Mouse (Mus musculus) kidney, embryonic 15.5 days (tissue): ENCODE measurements around the gene Abi3. TPM values are rescaled to one million over a fixed set of nuclear protein-coding genes. Genes with fewer than 3 reads are reported as not detected.

Experiments
- ATAC-seq: fragments of 200-750 bp; cut with Nextera tagmentation; replicated peaks from 2 replicates; pipeline ENCODE4 v1.8.0; 2017; ENCODE audit warnings: moderate TSS enrichment; ENCODE audit not compliant: low FRiP score
- H3K27ac ChIP-seq: fragments of 300-500 bp; sonication (generic); 2 replicates; pipeline ENCODE4 v1.5.1; 2015; ENCODE audit warnings: mild to moderate bottlenecking, inconsistent platforms
- H3K27me3 ChIP-seq: fragments of 300-500 bp; sonication (generic); 2 replicates; pipeline ENCODE4 v1.6.1; 2015; ENCODE audit warnings: inconsistent platforms
- H3K36me3 ChIP-seq: fragments of 300-500 bp; sonication (generic); 2 replicates; pipeline ENCODE4 v1.6.1; 2015; ENCODE audit warnings: inconsistent platforms
- H3K4me1 ChIP-seq: fragments of 300-500 bp; sonication (generic); 2 replicates; pipeline ENCODE4 v1.6.1; 2015; ENCODE audit warnings: inconsistent platforms
- H3K4me2 ChIP-seq: fragments of 300-500 bp; sonication (generic); 2 replicates; pipeline ENCODE4 v1.6.1; 2015; ENCODE audit warnings: moderate library complexity, mild to moderate bottlenecking, inconsistent platforms
- H3K4me3 ChIP-seq: fragments of 300-500 bp; sonication (generic); replicated peaks from 2 replicates; pipeline ENCODE4 v1.5.1; 2015; ENCODE audit warnings: mild to moderate bottlenecking, inconsistent platforms
- H3K9ac ChIP-seq: fragments of 300-500 bp; sonication (generic); 2 replicates; pipeline ENCODE4 v1.6.1; 2015; ENCODE audit warnings: mild to moderate bottlenecking, inconsistent platforms
- H3K9me3 ChIP-seq: fragments of 300-500 bp; sonication (generic); replicated peaks from 2 replicates; pipeline ENCODE4 v1.6.1; 2016; ENCODE audit warnings: inconsistent platforms
- WGBS: fragments of 180-500 bp; shearing (Covaris S2); methylation state at CpG from one replicate; pipeline ENCODE4 v1.1.7; 2015; ENCODE audit warnings: mixed read lengths; 5-methylcytosine and 5-hydroxymethylcytosine counted together
- polyA plus RNA-seq: library from polyadenylated mRNA; unstranded; fragments of >200 nt; fragmentation: Nextera tagmentation; extraction: Ambion mirVana; gene quantifications from 2 replicates; pipeline ENCODE4 v1.2.1, GENCODE M21; 2015

The Abi3 gene
- polyA plus RNA-seq, 1 experiment from 2014 or later: 10.1 TPM

DNA sequence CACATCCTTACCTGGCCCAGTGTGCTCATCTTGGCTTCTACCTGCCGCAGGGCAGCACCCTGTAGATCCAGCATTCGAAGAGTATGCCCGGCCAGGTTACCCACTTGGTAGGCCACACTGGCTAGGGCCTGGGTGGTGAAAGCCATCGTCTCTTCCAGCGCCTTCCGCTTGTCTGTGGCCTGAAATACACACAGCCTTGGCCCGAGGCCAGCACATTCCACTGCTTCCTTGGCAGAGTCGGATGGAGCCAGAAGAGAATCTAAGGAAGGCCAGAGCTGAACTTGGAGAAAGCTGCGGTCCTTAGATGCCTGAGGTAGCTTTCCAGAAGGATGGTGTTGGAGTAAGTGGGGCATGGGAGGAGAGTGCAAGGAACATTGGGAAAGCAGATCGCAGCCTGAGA is 5.2 kb downstream of the Abi3 start, which contains the start of gene Gngt2:
Gngt2 (plus strand) TSS at position 158 of the 400 bp plus-strand sequence.
- Histone ChIP-seq H3K27ac (peak within 1 kb of the TSS; percentile 71), H3K4me3 (no peak within 1 kb of the TSS), H3K36me3 (no peaks in the 10 kb centered on the region), H3K27me3 (peaks cover 67% of the 10 kb centered on the region), H3K9me3 (no peaks in the 10 kb centered on the region), H3K4me2 (peak within 1 kb of the TSS; percentile 29; the same call in 1 of the 2 replicates), H3K9ac (no peak within 1 kb of the TSS), H3K4me1 (peaks cover 66% of the 10 kb centered on the region)
- WGBS: 56% methylated on average over 10 of the region's 10 CpGs
- ATAC-seq: no peak

- H3K4me2 ChIP-seq: 0 out of 2 replicates have a peak overlapping the region, but pooled peaks have one; percentile 29
- ATAC-seq: no peak
- H3K27ac ChIP-seq: peak overlapping the region; percentile 10; the same call in 1 of the 2 replicates
Observed at GRCm38 (mm10) chr11:95836433-95836832, 5.8 kb downstream of the Abi3 start.

GRCm38 (mm10) chr11:95835832-95836231 is 6.4 kb downstream of the Abi3 start:
- Histone ChIP-seq H3K4me2 (0 out of 2 replicates have a peak overlapping the region, but pooled peaks have one; percentile 1), H3K27ac (peak overlapping the region; percentile 10; the same call in 1 of the 2 replicates)
- ATAC-seq: no peak

More at GRCm38 (mm10) chr11:95836433-95836832, 5.8 kb downstream of the Abi3 start:
- 36% methylated on average over 6 of the region's 6 CpGs for WGBS
- H3K9me3 ChIP-seq: no peaks in the 10 kb centered on the region
- peaks cover 68% of the 10 kb centered on the region for H3K27me3 ChIP-seq
- H3K4me3 ChIP-seq: no peak overlapping the region
- H3K9ac ChIP-seq: no peak overlapping the region
- H3K36me3 ChIP-seq: no peaks in the 10 kb centered on the region
- peaks cover 64% of the 10 kb centered on the region for H3K4me1 ChIP-seq

DNA sequence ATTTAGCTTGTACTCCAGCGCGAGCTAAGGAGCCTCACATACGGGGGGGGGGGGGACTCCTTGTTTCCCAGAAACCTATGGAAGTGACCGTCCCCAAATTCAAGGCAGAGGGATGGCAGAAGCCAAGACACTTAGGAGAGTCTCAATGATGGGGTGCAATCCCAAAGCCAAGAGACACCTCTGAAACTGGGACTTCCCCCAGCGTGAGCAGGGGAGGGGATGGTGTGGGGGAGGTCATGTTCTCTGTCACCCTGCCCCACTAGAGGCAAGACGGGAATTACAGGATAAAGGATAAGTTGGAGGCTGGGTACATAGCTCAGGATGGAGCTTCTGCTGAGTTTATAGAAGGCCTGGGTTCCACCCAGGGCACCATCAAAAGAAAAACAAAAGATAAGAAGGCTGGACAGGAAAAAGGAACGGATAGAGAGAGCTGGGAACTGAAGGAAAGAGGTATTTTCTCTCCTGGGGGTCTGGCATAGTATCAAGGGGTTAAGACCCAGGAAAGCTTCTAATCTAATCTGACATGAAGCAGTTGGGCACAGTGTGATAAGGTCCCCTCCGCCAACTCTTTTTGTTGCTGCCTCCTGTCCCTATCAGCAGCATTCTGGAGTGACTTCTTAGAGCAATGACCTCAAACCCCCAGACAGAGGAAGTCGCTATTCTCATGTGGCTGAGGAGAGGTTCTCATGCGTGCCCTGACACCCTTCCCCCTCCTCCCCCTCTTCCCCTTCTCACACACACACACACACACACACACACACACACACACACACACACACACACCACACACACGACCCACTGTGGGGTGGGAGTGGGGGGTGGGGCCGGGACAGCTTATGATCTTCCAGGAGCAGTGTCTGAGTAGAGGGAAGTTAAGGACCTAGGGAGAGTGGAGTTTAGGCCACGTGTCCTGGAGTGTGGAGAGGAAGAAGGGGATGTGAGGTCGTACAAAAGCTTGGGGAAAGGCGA is 7.2 kb downstream of the Abi3 start:
- ATAC-seq: no peak
- H3K4me3 ChIP-seq: no peak overlapping the region
- H3K9ac ChIP-seq: no peak overlapping the region
- H3K4me2 ChIP-seq: peak overlapping the region; percentile 42; the same call in 1 of the 2 replicates
- no peaks in the 10 kb centered on the region for H3K36me3 ChIP-seq
- WGBS: 18% methylated on average over 15 of the region's 15 CpGs
- no peaks in the 10 kb centered on the region for H3K9me3 ChIP-seq
- H3K4me1 ChIP-seq: peaks cover 78% of the 10 kb centered on the region
- 0 out of 2 replicates have a peak overlapping the region, but pooled peaks have one; percentile 10 for H3K27ac ChIP-seq
- H3K27me3 ChIP-seq: peaks cover 70% of the 10 kb centered on the region

More at GRCm38 (mm10) chr11:95835832-95836231, 6.4 kb downstream of the Abi3 start:
- H3K27me3 ChIP-seq: peaks cover 70% of the 10 kb centered on the region
- H3K9me3 ChIP-seq: no peaks in the 10 kb centered on the region
- 32% methylated on average over 6 of the region's 6 CpGs for WGBS
- H3K4me1 ChIP-seq: peaks cover 70% of the 10 kb centered on the region
- H3K9ac ChIP-seq: no peak overlapping the region
- no peaks in the 10 kb centered on the region for H3K36me3 ChIP-seq
- no peak overlapping the region for H3K4me3 ChIP-seq

- H3K4me2 ChIP-seq: peak overlapping the region; percentile 42
- H3K9me3 ChIP-seq: no peaks in the 10 kb centered on the region
- no peak; the same call in 1 of the 2 replicates for ATAC-seq
- WGBS: 5% methylated on average over 22 of the region's 22 CpGs
- H3K36me3 ChIP-seq: no peaks in the 10 kb centered on the region
- H3K27me3 ChIP-seq: peaks cover 77% of the 10 kb centered on the region
- H3K27ac ChIP-seq: no peak overlapping the region
- peak overlapping the region; percentile 8; the same call in 1 of the 2 replicates for H3K4me3 ChIP-seq
- no peak overlapping the region for H3K9ac ChIP-seq
- peaks cover 72% of the 10 kb centered on the region for H3K4me1 ChIP-seq
Observed at GRCm38 (mm10) chr11:95834143-95834667, 8.1 kb downstream of the Abi3 start.

DNA sequence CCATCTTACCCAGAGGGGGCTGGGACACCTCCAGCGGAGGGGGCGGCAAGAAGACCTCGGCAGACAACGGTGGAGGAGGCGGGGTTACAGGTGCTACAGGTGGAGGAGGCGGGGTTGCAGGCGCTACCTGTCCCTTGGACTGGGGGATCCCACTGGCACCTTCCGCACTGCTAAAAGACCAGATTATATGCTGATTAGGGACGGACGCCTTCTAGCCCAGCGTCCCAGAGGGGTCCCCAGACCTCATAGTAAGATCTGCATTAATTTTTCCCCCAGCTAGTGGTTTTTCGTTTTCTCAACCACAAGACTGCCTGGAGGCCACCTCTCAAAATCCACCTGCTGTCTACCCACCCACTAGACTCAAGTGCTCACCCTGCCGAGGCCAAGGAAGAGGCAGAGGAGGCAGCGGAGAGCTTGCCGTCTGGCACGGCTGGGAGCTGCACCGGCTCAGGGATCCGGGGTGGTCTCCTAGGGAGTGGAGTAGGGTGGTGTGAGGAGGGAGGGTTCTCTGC is 8.6 kb downstream of the Abi3 start:
- Histone ChIP-seq H3K4me3 (peak overlapping the region; percentile 8; the same call in 1 of the 2 replicates), H3K27me3 (peaks cover 82% of the 10 kb centered on the region), H3K4me1 (peaks cover 69% of the 10 kb centered on the region), H3K27ac (no peak overlapping the region), H3K9ac (no peak overlapping the region), H3K9me3 (no peaks in the 10 kb centered on the region), H3K4me2 (peak overlapping the region; percentile 42), H3K36me3 (no peaks in the 10 kb centered on the region)
- ATAC-seq: no peak
- WGBS: 7% methylated on average over 18 of the region's 18 CpGs

DNA sequence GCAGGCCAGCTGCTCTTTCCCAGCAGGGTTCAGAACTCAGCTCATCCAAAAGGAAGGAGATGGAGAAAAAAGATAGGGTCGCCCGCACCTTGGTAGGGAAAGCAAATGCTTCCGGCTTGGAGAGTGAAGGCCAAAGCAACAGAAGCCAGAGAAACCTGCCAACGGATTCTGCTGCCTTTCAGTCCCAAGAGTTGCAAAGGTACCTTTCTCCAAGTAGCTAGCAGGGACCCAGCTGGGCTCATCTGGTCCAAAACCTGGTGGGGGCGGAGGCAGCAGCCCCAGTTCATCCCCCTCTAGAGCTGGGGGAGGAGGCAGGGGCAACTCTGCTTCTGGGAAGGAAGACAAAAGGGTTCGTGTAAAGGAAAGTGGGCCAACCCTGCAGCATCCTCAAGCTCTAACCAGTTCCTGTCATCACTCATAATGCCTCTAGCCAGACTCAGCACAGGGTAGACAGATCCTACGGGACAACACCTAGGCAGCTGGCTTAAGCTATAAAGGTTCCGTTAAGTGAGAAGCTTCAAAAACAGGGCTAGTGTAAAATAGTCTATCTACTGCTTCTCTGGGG is 9.2 kb downstream of the Abi3 start:
- Histone ChIP-seq H3K36me3 (no peaks in the 10 kb centered on the region), H3K4me2 (no peak overlapping the region), H3K27ac (no peak overlapping the region), H3K9ac (no peak overlapping the region), H3K4me3 (no peak overlapping the region), H3K4me1 (peaks cover 68% of the 10 kb centered on the region), H3K27me3 (peaks cover 88% of the 10 kb centered on the region), H3K9me3 (no peaks in the 10 kb centered on the region)
- ATAC-seq: no peak
- WGBS: 28% methylated on average over 8 of the region's 8 CpGs

GRCm38 (mm10) chr11:95832129-95833005 is 9.9 kb downstream of the Abi3 start:
- Histone ChIP-seq H3K27ac (no peak overlapping the region), H3K4me2 (no peak overlapping the region), H3K4me1 (peaks cover 61% of the 10 kb centered on the region), H3K9me3 (no peaks in the 10 kb centered on the region), H3K4me3 (no peak overlapping the region), H3K36me3 (no peaks in the 10 kb centered on the region), H3K27me3 (peaks cover 94% of the 10 kb centered on the region), H3K9ac (no peak overlapping the region)
- 36% methylated on average over 18 of the region's 18 CpGs for WGBS
- no peak for ATAC-seq

DNA sequence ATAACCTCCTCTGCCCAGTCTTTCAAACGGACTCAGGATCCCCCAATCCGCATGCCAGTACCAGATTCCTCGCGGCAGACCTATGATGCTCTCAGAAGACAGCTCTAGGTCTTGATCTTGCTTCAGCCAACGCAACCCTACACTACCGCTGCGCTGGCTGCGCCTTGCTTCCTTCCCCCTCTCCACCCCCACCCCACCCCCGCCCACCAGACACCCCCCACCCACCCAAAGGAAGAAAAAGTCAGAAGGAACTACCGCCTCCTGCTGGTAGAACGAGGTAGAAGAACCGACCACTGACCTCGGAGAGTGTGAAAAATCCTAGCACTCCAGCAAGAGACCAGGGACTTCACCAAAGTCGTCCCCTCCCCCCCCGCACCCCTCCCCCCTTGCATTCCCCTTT is 10.6 kb downstream of the Abi3 start:
- Histone ChIP-seq H3K27me3 (peaks cover 97% of the 10 kb centered on the region), H3K4me1 (peaks cover 54% of the 10 kb centered on the region), H3K4me3 (peak overlapping the region; percentile 33), H3K27ac (no peak overlapping the region), H3K4me2 (peak overlapping the region; percentile 54), H3K9ac (no peak overlapping the region), H3K36me3 (no peaks in the 10 kb centered on the region), H3K9me3 (no peaks in the 10 kb centered on the region)
- ATAC-seq: no peak
- 5% methylated on average over 14 of the region's 15 CpGs for WGBS

DNA sequence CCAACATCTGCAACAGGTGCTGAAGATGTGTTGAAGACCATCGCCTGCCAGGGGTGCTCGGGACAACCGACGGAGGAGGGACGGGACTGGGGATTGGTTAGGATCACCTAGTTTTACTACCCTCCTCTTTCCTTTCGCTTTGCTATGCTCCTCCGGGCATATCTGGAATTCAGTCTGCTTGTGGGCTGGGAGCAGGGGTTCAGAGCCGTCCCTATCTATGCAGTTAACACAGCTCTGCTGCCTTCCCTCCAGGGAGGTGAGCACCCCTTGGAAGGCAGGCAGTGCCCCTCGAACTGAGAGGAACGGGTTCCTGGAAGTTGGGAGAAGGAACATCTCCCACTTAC is 11.0 kb downstream of the Abi3 start:
- Histone ChIP-seq H3K27ac (no peak overlapping the region), H3K4me2 (peak overlapping the region; percentile 54), H3K4me1 (peaks cover 50% of the 10 kb centered on the region), H3K9me3 (no peaks in the 10 kb centered on the region), H3K4me3 (peak overlapping the region; percentile 33), H3K36me3 (no peaks in the 10 kb centered on the region), H3K9ac (0 out of 2 replicates have a peak overlapping the region, but pooled peaks have one; percentile 21), H3K27me3 (peaks cover 98% of the 10 kb centered on the region)
- 2% methylated on average over 10 of the region's 10 CpGs for WGBS
- ATAC-seq: no peak
